Mouse (Mus musculus) embryonic fibroblast, embryonic 13.5 days (primary cell): ENCODE measurements around the gene Mettl24. TPM values are rescaled to one million over a fixed set of nuclear protein-coding genes. Genes with fewer than 3 reads are reported as not detected.

Experiments
- H3K27ac ChIP-seq: 2 replicates; pipeline ENCODE4 v1.5.1; 2012; ENCODE audit warnings: low read length, control low read depth, inconsistent platforms; ENCODE audit not compliant: insufficient read depth
- H3K4me1 ChIP-seq: 2 replicates; pipeline ENCODE4 v1.6.1; 2011; ENCODE audit warnings: low read length; ENCODE audit not compliant: control insufficient read depth, insufficient read depth
- H3K4me3 ChIP-seq: 2 replicates; pipeline ENCODE4 v1.5.1; 2011; ENCODE audit warnings: mild to moderate bottlenecking, control low read depth, low read length; ENCODE audit not compliant: insufficient read depth
- CTCF ChIP-seq: IDR thresholded peaks from 2 replicates; pipeline ENCODE4 v1.5.1; 2011; ENCODE audit warnings: mild to moderate bottlenecking, control low read depth, low read length, moderate library complexity, borderline replicate concordance; ENCODE audit not compliant: insufficient read depth
- POLR2A ChIP-seq: IDR thresholded peaks from 2 replicates; pipeline ENCODE4 v1.6.1; 2011; ENCODE audit warnings: low read depth, mild to moderate bottlenecking, control low read depth, low read length, moderate library complexity
- polyA plus RNA-seq: library from polyadenylated mRNA; stranded (reverse); fragments of >200 nt; gene quantifications from 2 replicates; pipeline ENCODE4 v1.2.4, GENCODE M21; 2011; ENCODE audit warnings: low read depth; ENCODE audit not compliant: missing spikeins, insufficient read length

Gene Mettl24
- polyA plus RNA-seq, 1 experiment: 0.68 TPM

GRCm38 (mm10) chr10:40843841-40844240 lies 160.8 kb downstream of the Mettl24 start:
- H3K4me1 ChIP-seq: no peaks in the 10 kb centered on the region
- no peak overlapping the region for H3K27ac ChIP-seq
- no peak overlapping the region for H3K4me3 ChIP-seq
- no peak for TF ChIP-seq CTCF
- TF ChIP-seq POLR2A: no peak

GRCm38 (mm10) chr10:40844546-40844945 lies 161.5 kb downstream of the Mettl24 start:
- no peaks in the 10 kb centered on the region for H3K4me1 ChIP-seq
- no peak overlapping the region for H3K4me3 ChIP-seq
- TF ChIP-seq POLR2A: no peak
- TF ChIP-seq CTCF: no peak
- no peak overlapping the region for H3K27ac ChIP-seq

- H3K27ac ChIP-seq: no peak overlapping the region
- no peaks in the 10 kb centered on the region for H3K4me1 ChIP-seq
- TF ChIP-seq CTCF: no peak
- no peak for TF ChIP-seq POLR2A
- no peak overlapping the region for H3K4me3 ChIP-seq
Observed at GRCm38 (mm10) chr10:40845626-40846025, 162.5 kb downstream of the Mettl24 start.

- peaks cover 2% of the 10 kb centered on the region; the same call in 1 of the 2 replicates for H3K4me1 ChIP-seq
- no peak overlapping the region for H3K27ac ChIP-seq
- H3K4me3 ChIP-seq: no peak overlapping the region
- TF ChIP-seq CTCF (no peak), POLR2A (no peak)
Observed at GRCm38 (mm10) chr10:40847176-40847874, 164.2 kb downstream of the Mettl24 start.

DNA sequence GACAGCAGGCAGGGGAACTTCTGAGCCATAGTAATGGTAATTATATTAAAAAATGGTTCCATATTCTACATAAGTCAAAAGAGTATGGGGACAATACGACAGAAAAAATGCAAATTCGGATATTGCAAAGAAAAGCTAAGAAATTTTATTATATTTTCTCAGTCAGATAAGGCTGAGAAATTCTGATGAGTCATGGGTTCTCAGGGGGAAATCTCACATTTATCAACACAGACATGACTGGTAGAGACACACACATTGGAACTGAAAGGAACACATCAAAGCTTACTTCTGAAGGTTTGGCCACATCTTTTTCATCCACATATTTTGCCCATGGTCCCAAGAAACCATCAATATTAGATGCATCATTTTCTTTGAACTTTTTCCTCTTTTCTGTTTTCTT lies 167.6 kb downstream of the Mettl24 start:
- Histone ChIP-seq H3K4me1 (peaks cover 2% of the 10 kb centered on the region; the same call in 1 of the 2 replicates), H3K27ac (no peak overlapping the region), H3K4me3 (no peak overlapping the region)
- TF ChIP-seq CTCF (no peak), POLR2A (no peak)

- peaks cover 2% of the 10 kb centered on the region; the same call in 1 of the 2 replicates for H3K4me1 ChIP-seq
- no peak for TF ChIP-seq POLR2A
- no peak for TF ChIP-seq CTCF
- H3K4me3 ChIP-seq: no peak overlapping the region
- peak overlapping the region; percentile 2; the same call in 1 of the 2 replicates for H3K27ac ChIP-seq
Observed at GRCm38 (mm10) chr10:40851138-40851537, 168.1 kb downstream of the Mettl24 start.

- no peak overlapping the region for H3K4me3 ChIP-seq
- no peak for TF ChIP-seq CTCF
- TF ChIP-seq POLR2A: no peak
- peaks cover 2% of the 10 kb centered on the region; the same call in 1 of the 2 replicates for H3K4me1 ChIP-seq
- H3K27ac ChIP-seq: no peak overlapping the region
Observed at GRCm38 (mm10) chr10:40855616-40856015, 172.5 kb downstream of the Mettl24 start.

GRCm38 (mm10) chr10:40856703-40857102 lies 173.6 kb downstream of the Mettl24 start:
- no peak overlapping the region for H3K27ac ChIP-seq
- no peaks in the 10 kb centered on the region for H3K4me1 ChIP-seq
- no peak overlapping the region for H3K4me3 ChIP-seq
- no peak for TF ChIP-seq POLR2A

DNA sequence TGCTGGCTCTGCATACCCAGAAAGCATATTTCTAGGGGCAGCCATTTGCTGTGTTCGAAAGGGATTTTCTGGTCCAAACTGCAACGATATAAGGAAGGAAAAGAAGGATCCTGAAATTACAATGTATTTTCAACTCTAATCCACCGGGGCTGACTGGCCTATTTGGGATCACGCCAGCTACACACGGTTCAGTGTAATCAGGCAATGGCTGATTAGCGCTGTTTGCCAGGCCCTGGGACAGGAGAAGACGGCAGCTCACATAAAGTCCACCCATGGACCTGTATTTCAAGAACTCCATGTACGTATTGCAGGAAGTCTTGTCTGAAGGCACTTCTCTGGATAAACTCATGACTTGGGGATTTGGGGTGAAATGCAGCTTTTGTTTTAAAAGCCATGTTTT lies 174.5 kb downstream of the Mettl24 start:
- no peak for TF ChIP-seq POLR2A
- no peak for TF ChIP-seq CTCF
- H3K27ac ChIP-seq: no peak overlapping the region
- no peaks in the 10 kb centered on the region for H3K4me1 ChIP-seq
- no peak overlapping the region for H3K4me3 ChIP-seq

Other genes with a start within 250 kb of the Mettl24 start
- gene Slc22a16, start 112.9 kb upstream of the Mettl24 start, polyA plus RNA-seq: not detected in 2 replicates
- not detected in 2 replicates for gene Ddo, start 53.3 kb upstream of the Mettl24 start, polyA plus RNA-seq
- 31.2 and 33.7 TPM in 2 replicates for gene Cdc40, start 200.0 kb downstream of the Mettl24 start, polyA plus RNA-seq
- gene Wasf1, start 200.2 kb downstream of the Mettl24 start, polyA plus RNA-seq: 8.3 and 11.8 TPM in 2 replicates